ENCODE assay signal across 15 mouse cellular contexts in the genomic region with DNA sequence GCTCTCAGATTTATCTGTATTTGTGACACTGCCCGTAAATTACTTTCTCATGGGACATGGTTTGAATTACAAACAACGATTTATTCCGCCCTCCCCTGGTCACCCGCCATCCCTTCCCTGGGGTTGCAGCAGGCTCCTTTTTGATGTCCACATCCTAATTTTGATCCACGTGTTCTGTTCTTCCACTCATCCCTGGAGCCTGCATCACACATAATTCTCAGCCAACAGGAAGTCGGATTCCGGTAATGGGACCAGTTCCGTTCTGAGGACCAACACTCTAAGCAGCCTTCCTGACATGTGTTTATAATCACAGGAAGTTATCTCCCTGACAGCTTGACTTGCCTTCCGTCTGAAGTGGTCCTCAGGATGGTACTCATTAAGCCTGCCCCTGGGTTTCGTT.
A peak's percentile ranks its signal among the peaks of the same experiment; 100 is the strongest.
DNase-seq lines count a peak whose midpoint lies in the region; ATAC-seq and TF ChIP-seq lines count a peak whose summit lies in the region.
"Had no signal": no experiment of that assay in that cellular context is flagged by ENCODE, and none has a peak within 500 bp of the region (broad histone marks: within the 10 kb centered on the region; RNA-seq: fewer than 3 reads in every experiment).

No protein-coding gene starts in this region.

- H3K4me2 ChIP-seq in kidney, postnatal 0 days (ENCODE audit: low read length) = no peak overlapping the region
- no peak overlapping the region for H3K4me2 ChIP-seq in hindbrain, embryonic 16.5 days (ENCODE audit: low read length)
- H3K4me2 ChIP-seq: heart, embryonic 15.5 days; intestine, embryonic 15.5 days had no signal

- intact Hi-C loops in gastrocnemius, postnatal 14 days (cut with DNase I; ENCODE audit: low total_unique reads) = no loop called here

- DNase-seq in gastrocnemius, postnatal 14 days = peak; percentile 20
- DNase-seq in gastrocnemius, adult 8-10 months (ENCODE audit: low spot score in 2 of 2) = no peak
- peak; percentile 60 for DNase-seq in embryo, embryonic 11 days
- DNase-seq in heart, adult 9 months (ENCODE audit: low spot score in 2 of 2) = peak; percentile 56 to 70
- DNase-seq in kidney, postnatal 0 days (ENCODE audit: low spot score) = peak; percentile 64
- DNase-seq in cerebellum, postnatal 14 days = no peak
- DNase-seq: cerebellum, adult 9-11 months; layer of hippocampus, postnatal 36 days; liver; right cerebral cortex, postnatal 4 days had no signal

- H3K27ac ChIP-seq in kidney, postnatal 0 days = no peak overlapping the region
- H3K27ac ChIP-seq in hindbrain, embryonic 16.5 days (ENCODE audit: low read depth, low read length) = no peak overlapping the region
- H3K27ac ChIP-seq: heart, embryonic 15.5 days; intestine, embryonic 15.5 days had no signal

- WGBS in kidney, postnatal 0 days = 42% methylated on average over 10 of the region's 10 CpGs
- WGBS in hindbrain, embryonic 16.5 days = 80% methylated on average over 10 of the region's 10 CpGs

- ATAC-seq in kidney, postnatal 0 days (replicated peaks; ENCODE audit: low FRiP score, low read depth) = no peak; the same call in 1 of the 2 replicates
- no peak for ATAC-seq in granulocyte monocyte progenitor cell, adult 5-6 weeks (replicated peaks; ENCODE audit: poor library complexity, severe bottlenecking)
- ATAC-seq in hindbrain, embryonic 16.5 days = no peak
- ATAC-seq: activated CD4-positive, CD25-positive, alpha-beta regulatory T cell, adult 4 months; intestine, embryonic 15.5 days had no signal

- no peaks in the 10 kb centered on the region for H3K4me1 ChIP-seq in kidney, postnatal 0 days (replicated peaks; ENCODE audit: insufficient read depth, low read length)
- H3K4me1 ChIP-seq in hindbrain, embryonic 16.5 days (ENCODE audit: control insufficient read depth, insufficient read depth, low read depth, low read length) = no peaks in the 10 kb centered on the region
- H3K4me1 ChIP-seq: heart, embryonic 15.5 days; intestine, embryonic 15.5 days had no signal

- no peaks in the 10 kb centered on the region for H3K9me3 ChIP-seq in kidney, postnatal 0 days (replicated peaks; ENCODE audit: low read length)
- no peaks in the 10 kb centered on the region for H3K9me3 ChIP-seq in hindbrain, embryonic 16.5 days (ENCODE audit: control insufficient read depth, low read length)
- H3K9me3 ChIP-seq: heart, embryonic 15.5 days; intestine, embryonic 15.5 days had no signal

- H3K27me3 ChIP-seq in kidney, postnatal 0 days (ENCODE audit: insufficient read depth, low read length) = no peaks in the 10 kb centered on the region
- H3K27me3 ChIP-seq in hindbrain, embryonic 16.5 days (replicated peaks; ENCODE audit: control insufficient read depth, insufficient read depth, low read length) = no peaks in the 10 kb centered on the region
- H3K27me3 ChIP-seq: heart, embryonic 15.5 days; intestine, embryonic 15.5 days had no signal

- H3K4me3 ChIP-seq in kidney, postnatal 0 days (replicated peaks; ENCODE audit: low read depth, low read length) = no peak overlapping the region
- no peak overlapping the region for H3K4me3 ChIP-seq in hindbrain, embryonic 16.5 days (ENCODE audit: low read length)
- H3K4me3 ChIP-seq: heart, embryonic 15.5 days; intestine, embryonic 15.5 days had no signal

- TF ChIP-seq CTCF in kidney, postnatal 0 days (IDR thresholded peaks at IDR 0.05; ENCODE audit: low read depth) = no peak; the same call in 1 of the 2 replicates

- H3K36me3 ChIP-seq in kidney, postnatal 0 days (ENCODE audit: insufficient read depth, low read length) = no peaks in the 10 kb centered on the region
- no peaks in the 10 kb centered on the region for H3K36me3 ChIP-seq in hindbrain, embryonic 16.5 days (ENCODE audit: control insufficient read depth, insufficient read depth, low read length)
- H3K36me3 ChIP-seq: heart, embryonic 15.5 days; intestine, embryonic 15.5 days had no signal

- H3K9ac ChIP-seq in kidney, postnatal 0 days (ENCODE audit: low read depth, low read length) = no peak overlapping the region
- H3K9ac ChIP-seq in hindbrain, embryonic 16.5 days (ENCODE audit: low read depth, low read length) = no peak overlapping the region
- H3K9ac ChIP-seq: heart, embryonic 15.5 days; intestine, embryonic 15.5 days had no signal

Comparison
In these comparisons a context has a peak if more than half of its experiments do, and no peak if none do; other contexts are left out.
1. DNase-seq: peak in gastrocnemius, postnatal 14 days (single experiment), embryo, embryonic 11 days (single experiment), heart, adult 9 months (2 of 2) and kidney, postnatal 0 days (single experiment); none in gastrocnemius, adult 8-10 months (0 of 2) and cerebellum, postnatal 14 days (0 of 2).